Mouse (Mus musculus): ENCODE data around the gene Ddn. TPM values are rescaled to one million over a fixed set of nuclear protein-coding genes. Genes with fewer than 3 reads are reported as not detected.

Gene Ddn
- 0.15 and 0.63 TPM in 2 replicates for total RNA-seq (2017)

GRCm38 (mm10) chr15:98809390-98809789 lies at the start of gene Ddn:
Gene Ddn (minus strand): TSS chr15:98809490.
- ATAC-seq (replicated peaks in 1 of 2; ENCODE audit: insufficient read depth in 1 of 2, low FRiP score in 2 of 2, low TSS enrichment in 1 of 2, low read depth in 1 of 2, poor library complexity in 2 of 2, severe bottlenecking in 2 of 2), result no peak

GRCm38 (mm10) chr15:98854214-98854613 lies 44.9 kb upstream of the Ddn start:
- ATAC-seq (replicated peaks in 1 of 2; ENCODE audit: insufficient read depth in 1 of 2, low FRiP score in 2 of 2, low TSS enrichment in 1 of 2, low read depth in 1 of 2, poor library complexity in 2 of 2, severe bottlenecking in 2 of 2), result no peak

GRCm38 (mm10) chr15:98853161-98853937 lies 44.1 kb upstream of the Ddn start:
- ATAC-seq (replicated peaks in 1 of 2; ENCODE audit: insufficient read depth in 1 of 2, low FRiP score in 2 of 2, low TSS enrichment in 1 of 2, low read depth in 1 of 2, poor library complexity in 2 of 2, severe bottlenecking in 2 of 2), result no peak

- no peak for ATAC-seq (replicated peaks in 1 of 2; ENCODE audit: insufficient read depth in 1 of 2, low FRiP score in 2 of 2, low TSS enrichment in 1 of 2, low read depth in 1 of 2, poor library complexity in 2 of 2, severe bottlenecking in 2 of 2)
Measured at GRCm38 (mm10) chr15:98852733-98853132, 43.4 kb upstream of the Ddn start.

- ATAC-seq (replicated peaks in 1 of 2; ENCODE audit: insufficient read depth in 1 of 2, low FRiP score in 2 of 2, low TSS enrichment in 1 of 2, low read depth in 1 of 2, poor library complexity in 2 of 2, severe bottlenecking in 2 of 2), result no peak
Measured at GRCm38 (mm10) chr15:98852071-98852470, 42.8 kb upstream of the Ddn start.

GRCm38 (mm10) chr15:98851229-98851818 lies 42.0 kb upstream of the Ddn start:
- no peak for ATAC-seq (replicated peaks in 1 of 2; ENCODE audit: insufficient read depth in 1 of 2, low FRiP score in 2 of 2, low TSS enrichment in 1 of 2, low read depth in 1 of 2, poor library complexity in 2 of 2, severe bottlenecking in 2 of 2)

- ATAC-seq (replicated peaks in 1 of 2; ENCODE audit: insufficient read depth in 1 of 2, low FRiP score in 2 of 2, low TSS enrichment in 1 of 2, low read depth in 1 of 2, poor library complexity in 2 of 2, severe bottlenecking in 2 of 2), result no peak
Measured at GRCm38 (mm10) chr15:98850668-98851067, 41.4 kb upstream of the Ddn start.

GRCm38 (mm10) chr15:98849956-98850600 lies 40.8 kb upstream of the Ddn start:
- no peak for ATAC-seq (replicated peaks in 1 of 2; ENCODE audit: insufficient read depth in 1 of 2, low FRiP score in 2 of 2, low TSS enrichment in 1 of 2, low read depth in 1 of 2, poor library complexity in 2 of 2, severe bottlenecking in 2 of 2)

GRCm38 (mm10) chr15:98849165-98849564 lies 39.9 kb upstream of the Ddn start:
- no peak for ATAC-seq (replicated peaks in 1 of 2; ENCODE audit: insufficient read depth in 1 of 2, low FRiP score in 2 of 2, low TSS enrichment in 1 of 2, low read depth in 1 of 2, poor library complexity in 2 of 2, severe bottlenecking in 2 of 2)

- no peak for ATAC-seq (replicated peaks in 1 of 2; ENCODE audit: insufficient read depth in 1 of 2, low FRiP score in 2 of 2, low TSS enrichment in 1 of 2, low read depth in 1 of 2, poor library complexity in 2 of 2, severe bottlenecking in 2 of 2)
Measured at GRCm38 (mm10) chr15:98846140-98846539, 36.9 kb upstream of the Ddn start.

- no peak for ATAC-seq (replicated peaks in 1 of 2; ENCODE audit: insufficient read depth in 1 of 2, low FRiP score in 2 of 2, low TSS enrichment in 1 of 2, low read depth in 1 of 2, poor library complexity in 2 of 2, severe bottlenecking in 2 of 2)
Measured at GRCm38 (mm10) chr15:98845149-98845548, 35.9 kb upstream of the Ddn start.

GRCm38 (mm10) chr15:98843595-98844223 lies 34.4 kb upstream of the Ddn start:
- no peak for ATAC-seq (replicated peaks in 1 of 2; ENCODE audit: insufficient read depth in 1 of 2, low FRiP score in 2 of 2, low TSS enrichment in 1 of 2, low read depth in 1 of 2, poor library complexity in 2 of 2, severe bottlenecking in 2 of 2)

- no peak for ATAC-seq (replicated peaks in 1 of 2; ENCODE audit: insufficient read depth in 1 of 2, low FRiP score in 2 of 2, low TSS enrichment in 1 of 2, low read depth in 1 of 2, poor library complexity in 2 of 2, severe bottlenecking in 2 of 2)
Measured at GRCm38 (mm10) chr15:98839671-98840585, 30.6 kb upstream of the Ddn start.

- no peak for ATAC-seq (replicated peaks in 1 of 2; ENCODE audit: insufficient read depth in 1 of 2, low FRiP score in 2 of 2, low TSS enrichment in 1 of 2, low read depth in 1 of 2, poor library complexity in 2 of 2, severe bottlenecking in 2 of 2)
Measured at GRCm38 (mm10) chr15:98839161-98839560, 29.9 kb upstream of the Ddn start.

GRCm38 (mm10) chr15:98837743-98838103 lies 28.4 kb upstream of the Ddn start:
- no peak for ATAC-seq (replicated peaks in 1 of 2; ENCODE audit: insufficient read depth in 1 of 2, low FRiP score in 2 of 2, low TSS enrichment in 1 of 2, low read depth in 1 of 2, poor library complexity in 2 of 2, severe bottlenecking in 2 of 2)

GRCm38 (mm10) chr15:98837006-98837742 lies 27.9 kb upstream of the Ddn start:
- ATAC-seq (replicated peaks in 1 of 2; ENCODE audit: insufficient read depth in 1 of 2, low FRiP score in 2 of 2, low TSS enrichment in 1 of 2, low read depth in 1 of 2, poor library complexity in 2 of 2, severe bottlenecking in 2 of 2), result no peak

GRCm38 (mm10) chr15:98835291-98835690 lies 26.0 kb upstream of the Ddn start:
- no peak for ATAC-seq (replicated peaks in 1 of 2; ENCODE audit: insufficient read depth in 1 of 2, low FRiP score in 2 of 2, low TSS enrichment in 1 of 2, low read depth in 1 of 2, poor library complexity in 2 of 2, severe bottlenecking in 2 of 2)
